Mouse (Mus musculus): ENCODE results near the gene Gm5737. TPM values are rescaled to one million over a fixed set of nuclear protein-coding genes. Genes with fewer than 3 reads are reported as not detected.

Gene Gm5737
- polyA plus RNA-seq, 1 experiment from 2014 or later, result not detected

GRCm38 (mm10) chr7:120878271-120878670 is 66.1 kb downstream of the Gm5737 start:
- peaks cover 22% of the 10 kb centered on the region for H3K36me3 ChIP-seq
- 71% methylated on average over 6 of the region's 6 CpGs for WGBS
- no peaks in the 10 kb centered on the region for H3K9me3 ChIP-seq
- H3K27ac ChIP-seq (replicated peaks), result no peak overlapping the region
- no peak overlapping the region for H3K4me2 ChIP-seq
- H3K27me3 ChIP-seq (replicated peaks), result no peaks in the 10 kb centered on the region
- ATAC-seq (ENCODE audit: extremely low read depth, insufficient number of reproducible peaks, low FRiP score, low TSS enrichment), result no peak
- H3K9ac ChIP-seq, result no peak overlapping the region
- peaks cover 16% of the 10 kb centered on the region for H3K4me1 ChIP-seq
- no peak overlapping the region for H3K4me3 ChIP-seq

- ATAC-seq (ENCODE audit: extremely low read depth, insufficient number of reproducible peaks, low FRiP score, low TSS enrichment), result no peak
- H3K9ac ChIP-seq, result no peak overlapping the region
Observed at GRCm38 (mm10) chr7:120879972-120880371, 67.8 kb downstream of the Gm5737 start.

GRCm38 (mm10) chr7:120880770-120881169 is 68.6 kb downstream of the Gm5737 start:
- H3K4me1 ChIP-seq, result peaks cover 7% of the 10 kb centered on the region
- no peak overlapping the region for H3K27ac ChIP-seq (replicated peaks)
- no peak overlapping the region for H3K9ac ChIP-seq
- H3K36me3 ChIP-seq, result peaks cover 47% of the 10 kb centered on the region
- no peak overlapping the region for H3K4me2 ChIP-seq
- H3K4me3 ChIP-seq, result no peak overlapping the region
- 93% methylated on average over 4 of the region's 4 CpGs for WGBS
- ATAC-seq (ENCODE audit: extremely low read depth, insufficient number of reproducible peaks, low FRiP score, low TSS enrichment), result no peak
- no peaks in the 10 kb centered on the region for H3K27me3 ChIP-seq (replicated peaks)
- H3K9me3 ChIP-seq, result no peaks in the 10 kb centered on the region

More at GRCm38 (mm10) chr7:120879972-120880371, 67.8 kb downstream of the Gm5737 start:
- Histone ChIP-seq H3K4me2 (no peak overlapping the region), H3K27ac (replicated peaks) (no peak overlapping the region), H3K4me3 (no peak overlapping the region), H3K4me1 (peaks cover 15% of the 10 kb centered on the region), H3K27me3 (replicated peaks) (no peaks in the 10 kb centered on the region), H3K36me3 (peaks cover 39% of the 10 kb centered on the region), H3K9me3 (no peaks in the 10 kb centered on the region)
- 82% methylated on average over 3 of the region's 3 CpGs for WGBS

Other genes starting within 250 kb of the Gm5737 start
- 401 and 425 TPM in 2 replicates for gene Uqcrc2, start 177.2 kb upstream of the Gm5737 start, polyA plus RNA-seq (2015; fragmentation: Nextera tagmentation; extraction: Ambion mirVana)
- gene Pdzd9, start 142.0 kb upstream of the Gm5737 start, polyA plus RNA-seq (2015; fragmentation: Nextera tagmentation; extraction: Ambion mirVana), result 0.16 and 0.32 TPM in 2 replicates
- gene Mosmo, start 134.7 kb upstream of the Gm5737 start, polyA plus RNA-seq (2015; fragmentation: Nextera tagmentation; extraction: Ambion mirVana), result 8.5 and 10.2 TPM in 2 replicates
- 0.56 TPM in 2 replicates for gene Vwa3a, start 73.0 kb upstream of the Gm5737 start, polyA plus RNA-seq (2015; fragmentation: Nextera tagmentation; extraction: Ambion mirVana)
- 16.3 and 16.9 TPM in 2 replicates for gene Eef2k, start 30.5 kb downstream of the Gm5737 start, polyA plus RNA-seq (2015; fragmentation: Nextera tagmentation; extraction: Ambion mirVana)
- gene Polr3e, start 105.4 kb downstream of the Gm5737 start, polyA plus RNA-seq (2015; fragmentation: Nextera tagmentation; extraction: Ambion mirVana), result 21.8 and 22.4 TPM in 2 replicates
- gene Cdr2, start 169.9 kb downstream of the Gm5737 start, polyA plus RNA-seq (2015; fragmentation: Nextera tagmentation; extraction: Ambion mirVana), result 11.4 and 13.6 TPM in 2 replicates
- 0.12 TPM in 1 of 2 replicates, not detected in the other for gene Mfsd13b, start 170.1 kb downstream of the Gm5737 start, polyA plus RNA-seq (2015; fragmentation: Nextera tagmentation; extraction: Ambion mirVana)
- 96.0 and 97.1 TPM in 2 replicates for gene Mettl9, start 222.1 kb downstream of the Gm5737 start, polyA plus RNA-seq (2015; fragmentation: Nextera tagmentation; extraction: Ambion mirVana)

All from heart, embryonic 13.5 days (tissue).